Mouse (Mus musculus): Measurements from ENCODE around the gene Myl6. TPM values are rescaled to one million over a fixed set of nuclear protein-coding genes. Genes with fewer than 3 reads are reported as not detected.

Myl6 gene
- total and polyA plus RNA-seq, 2 experiments from 2014 or later = 694 to 844 TPM

GRCm38 (mm10) chr10:128526366-128527356 lies 32.7 kb upstream of the Myl6 start:
- H3K9me3 ChIP-seq (ENCODE audit: low read length) = no peaks in the 10 kb centered on the region
- WGBS = 29% methylated on average over 28 of the region's 28 CpGs
- no peak for TF ChIP-seq CTCF (IDR thresholded peaks at IDR 0.05; ENCODE audit: low read depth)
- no peak for ATAC-seq
- 0 out of 2 replicates have a peak, but pooled peaks cover 4% of the 10 kb centered on the region for H3K27me3 ChIP-seq (ENCODE audit: insufficient read depth, low read length)
- H3K36me3 ChIP-seq (ENCODE audit: insufficient read depth) = no peaks in the 10 kb centered on the region
- H3K4me1 ChIP-seq (ENCODE audit: insufficient read depth) = peaks cover 6% of the 10 kb centered on the region; the same call in 1 of the 2 replicates
- peak overlapping the region; percentile 96 for H3K4me2 ChIP-seq (ENCODE audit: low read depth)
- peak overlapping the region; percentile 59 for H3K4me3 ChIP-seq (ENCODE audit: low read depth, low read length)
- H3K27ac ChIP-seq (ENCODE audit: low read depth, low read length) = no peak overlapping the region
- no peak for DNase-seq
- H3K9ac ChIP-seq = no peak overlapping the region

DNA sequence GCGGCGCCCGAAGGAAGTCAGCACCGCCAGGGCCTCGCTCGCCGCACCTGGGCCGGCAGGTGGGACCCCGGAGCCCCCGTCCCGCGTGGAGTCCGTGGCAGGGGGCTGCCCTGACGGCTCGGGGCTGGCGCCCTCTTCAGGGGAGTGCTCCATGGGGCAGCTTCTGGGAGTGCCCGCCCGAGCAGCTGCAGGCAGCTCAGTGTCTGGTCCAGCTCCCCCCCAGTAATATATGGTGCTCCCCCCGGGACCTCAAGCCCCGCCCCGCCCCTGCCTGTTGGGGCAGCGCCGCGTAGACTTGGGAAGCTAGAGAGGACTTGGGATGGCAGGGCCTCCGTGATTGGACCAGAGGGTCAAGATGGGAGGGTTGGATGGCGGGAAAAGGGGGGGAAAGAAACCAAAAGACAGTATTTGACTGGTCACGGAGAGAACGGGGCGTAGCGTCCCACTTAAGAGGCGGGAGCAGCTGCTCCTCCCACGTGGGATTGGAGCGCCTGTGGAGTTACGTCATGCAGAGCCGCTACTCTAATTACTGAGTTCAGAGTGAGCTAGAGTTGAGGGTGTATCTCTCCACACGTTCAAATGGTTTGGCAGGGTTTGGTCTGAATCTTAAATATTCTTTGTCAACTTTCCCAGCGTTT lies 31.8 kb upstream of the Myl6 start, which contains the start of gene Esyt1:
TSS of gene Esyt1 (minus strand) at position 201 of the 638 bp plus-strand sequence.
- H3K36me3 ChIP-seq (ENCODE audit: insufficient read depth) = no peaks in the 10 kb centered on the region
- peaks cover 6% of the 10 kb centered on the region; the same call in 1 of the 2 replicates for H3K4me1 ChIP-seq (ENCODE audit: insufficient read depth)
- H3K27me3 ChIP-seq (ENCODE audit: insufficient read depth, low read length) = 0 out of 2 replicates have a peak, but pooled peaks cover 4% of the 10 kb centered on the region
- no peaks in the 10 kb centered on the region for H3K9me3 ChIP-seq (ENCODE audit: low read length)
- ATAC-seq (peak; percentile 95), DNase-seq (peak; percentile 93)
- WGBS = 1% methylated on average over 36 of the region's 37 CpGs
- peak within 1 kb of the TSS; percentile 59 for H3K4me3 ChIP-seq (ENCODE audit: low read depth, low read length)
- peak; percentile 52 for TF ChIP-seq CTCF (IDR thresholded peaks at IDR 0.05; ENCODE audit: low read depth)
- peak within 1 kb of the TSS; percentile 9; the same call in 1 of the 2 replicates for H3K27ac ChIP-seq (ENCODE audit: low read depth, low read length)
- H3K9ac ChIP-seq = peak within 1 kb of the TSS; percentile 60
- H3K4me2 ChIP-seq (ENCODE audit: low read depth) = peak within 1 kb of the TSS; percentile 96

- DNase-seq (peak; percentile 57), ATAC-seq (peak; percentile 37)
- Histone ChIP-seq H3K9ac (peak overlapping the region; percentile 60), H3K27ac (ENCODE audit: low read depth, low read length) (peak overlapping the region; percentile 9; the same call in 1 of the 2 replicates), H3K4me3 (ENCODE audit: low read depth, low read length) (peak overlapping the region; percentile 59), H3K36me3 (ENCODE audit: insufficient read depth) (no peaks in the 10 kb centered on the region), H3K9me3 (ENCODE audit: low read length) (no peaks in the 10 kb centered on the region), H3K27me3 (ENCODE audit: insufficient read depth, low read length) (0 out of 2 replicates have a peak, but pooled peaks cover 4% of the 10 kb centered on the region), H3K4me1 (ENCODE audit: insufficient read depth) (peaks cover 6% of the 10 kb centered on the region; the same call in 1 of the 2 replicates), H3K4me2 (ENCODE audit: low read depth) (peak overlapping the region; percentile 96)
- TF ChIP-seq CTCF (IDR thresholded peaks at IDR 0.05; ENCODE audit: low read depth) = no peak
- WGBS = under 1% methylated on average over 58 of the region's 58 CpGs
These were observed 31.1 kb upstream of the Myl6 start for GRCm38 (mm10) chr10:128524732-128525662.

GRCm38 (mm10) chr10:128524111-128524731 lies 30.3 kb upstream of the Myl6 start:
- DNase-seq (no peak), ATAC-seq (no peak)

GRCm38 (mm10) chr10:128522351-128522750 lies 28.4 kb upstream of the Myl6 start:
- no peak for ATAC-seq
- TF ChIP-seq CTCF (IDR thresholded peaks at IDR 0.05; ENCODE audit: low read depth) = no peak
- H3K36me3 ChIP-seq (ENCODE audit: insufficient read depth) = no peaks in the 10 kb centered on the region
- no peak overlapping the region for H3K4me3 ChIP-seq (ENCODE audit: low read depth, low read length)
- 0 out of 2 replicates have a peak, but pooled peaks cover 4% of the 10 kb centered on the region for H3K27me3 ChIP-seq (ENCODE audit: insufficient read depth, low read length)
- DNase-seq = no peak
- no peak overlapping the region for H3K27ac ChIP-seq (ENCODE audit: low read depth, low read length)
- no peaks in the 10 kb centered on the region for H3K9me3 ChIP-seq (ENCODE audit: low read length)
- peaks cover 6% of the 10 kb centered on the region; the same call in 1 of the 2 replicates for H3K4me1 ChIP-seq (ENCODE audit: insufficient read depth)
- H3K4me2 ChIP-seq (ENCODE audit: low read depth) = no peak overlapping the region
- no peak overlapping the region for H3K9ac ChIP-seq
- WGBS = 73% methylated on average over 6 of the region's 6 CpGs

More at GRCm38 (mm10) chr10:128524111-128524731, 30.3 kb upstream of the Myl6 start:
- Histone ChIP-seq H3K27ac (ENCODE audit: low read depth, low read length) (no peak overlapping the region), H3K4me1 (ENCODE audit: insufficient read depth) (peaks cover 6% of the 10 kb centered on the region; the same call in 1 of the 2 replicates), H3K4me2 (ENCODE audit: low read depth) (peak overlapping the region; percentile 96), H3K27me3 (ENCODE audit: insufficient read depth, low read length) (0 out of 2 replicates have a peak, but pooled peaks cover 4% of the 10 kb centered on the region), H3K9me3 (ENCODE audit: low read length) (no peaks in the 10 kb centered on the region), H3K9ac (peak overlapping the region; percentile 60), H3K36me3 (ENCODE audit: insufficient read depth) (no peaks in the 10 kb centered on the region), H3K4me3 (ENCODE audit: low read depth, low read length) (peak overlapping the region; percentile 59)
- WGBS = 17% methylated on average over 11 of the region's 11 CpGs
- TF ChIP-seq CTCF (IDR thresholded peaks at IDR 0.05; ENCODE audit: low read depth) = no peak

Data from forebrain, postnatal 0 days (tissue).